Mouse (Mus musculus): ENCODE measurements around the gene Bmpr1a. TPM values are rescaled to one million over a fixed set of nuclear protein-coding genes. Genes with fewer than 3 reads are reported as not detected.
A peak's percentile ranks its signal among the peaks of the same experiment; 100 is the strongest.
"Not testable (repeated sequence)": the region's sequence is repeated elsewhere in the genome, so short reads cannot be mapped to it uniquely, and the experiment has no call there.

The Bmpr1a gene
- total RNA-seq, 2 experiments from 2014 or later = 65.3 to 69.9 TPM

- DNase-seq = no peak
- intact Hi-C loops (cut with DNase I; ENCODE audit: low total_unique reads) = no loop called here
These were observed 132.2 kb downstream of the Bmpr1a start for GRCm38 (mm10) chr14:34370921-34371320.

GRCm38 (mm10) chr14:34370203-34370602 lies 132.9 kb downstream of the Bmpr1a start:
- DNase-seq = no peak
- intact Hi-C loops (cut with DNase I; ENCODE audit: low total_unique reads) = no loop called here

- intact Hi-C loops (cut with DNase I; ENCODE audit: low total_unique reads) = no loop called here
- DNase-seq = no peak
These were observed 138.0 kb downstream of the Bmpr1a start for GRCm38 (mm10) chr14:34365147-34365507.

- intact Hi-C loops (cut with DNase I; ENCODE audit: low total_unique reads) = loop anchor here (5.0 kb wide), 1 partner anchor 87 kb away; no protein-coding TSS in a partner anchor
- not testable (repeated sequence) for DNase-seq
These were observed 138.6 kb downstream of the Bmpr1a start for GRCm38 (mm10) chr14:34364254-34365146.

- intact Hi-C loops (cut with DNase I; ENCODE audit: low total_unique reads) = loop anchor here (5.0 kb wide), 1 partner anchor 86 kb away; no protein-coding TSS in a partner anchor
These were observed 139.5 kb downstream of the Bmpr1a start for GRCm38 (mm10) chr14:34363490-34364253.

GRCm38 (mm10) chr14:34362726-34363445 lies 140.3 kb downstream of the Bmpr1a start:
- peak; percentile 67 for DNase-seq
- intact Hi-C loops (cut with DNase I; ENCODE audit: low total_unique reads) = loop anchor here (5.0 kb wide), 1 partner anchor 86 kb away; no protein-coding TSS in a partner anchor

More at GRCm38 (mm10) chr14:34363490-34364253, 139.5 kb downstream of the Bmpr1a start:
- DNase-seq = peak; percentile 84

GRCm38 (mm10) chr14:34362135-34362534 lies 141.0 kb downstream of the Bmpr1a start:
- no peak for DNase-seq
- intact Hi-C loops (cut with DNase I; ENCODE audit: low total_unique reads) = loop anchor here (5.0 kb wide), 1 partner anchor 85 kb away; no protein-coding TSS in a partner anchor

Other genes with a start within 250 kb of the Bmpr1a start
- 1 to 10 TPM; 6.8 to 7.0 TPM for gene Shld2, start 192.8 kb downstream of the Bmpr1a start, total RNA-seq (2021)
- gene Glud1, start 192.6 kb downstream of the Bmpr1a start, total RNA-seq (2021) = 100 to 1,000 TPM; 110 to 129 TPM
- gene Fam25c, start 147.9 kb downstream of the Bmpr1a start, total RNA-seq (2021) = under 1 TPM in 1 of 2 experiments, not detected in 1; 0.66 TPM
- gene Sncg, start 128.6 kb downstream of the Bmpr1a start, total RNA-seq (2021) = 1 to 10 TPM; 3.0 to 9.9 TPM
- 10 to 100 TPM; 16.6 to 20.1 TPM for gene Mmrn2, start 127.9 kb downstream of the Bmpr1a start, total RNA-seq (2021)
- not detected for gene 9230112D13Rik, start 19.5 kb upstream of the Bmpr1a start, total RNA-seq (2021)
- gene Ldb3, start 85.3 kb upstream of the Bmpr1a start, total RNA-seq (2021) = 1,000 to 10,000 TPM; 1,741 to 1,856 TPM
- not detected for gene Opn4, start 96.8 kb upstream of the Bmpr1a start, total RNA-seq (2021)
- gene Wapl, start 170.6 kb upstream of the Bmpr1a start, total RNA-seq (2021) = 10 to 100 TPM; 38.4 to 40.8 TPM

Data from gastrocnemius, postnatal 14 days (tissue).